Mouse (Mus musculus): Measurements from ENCODE around the gene Ldlrad1.

DNA sequence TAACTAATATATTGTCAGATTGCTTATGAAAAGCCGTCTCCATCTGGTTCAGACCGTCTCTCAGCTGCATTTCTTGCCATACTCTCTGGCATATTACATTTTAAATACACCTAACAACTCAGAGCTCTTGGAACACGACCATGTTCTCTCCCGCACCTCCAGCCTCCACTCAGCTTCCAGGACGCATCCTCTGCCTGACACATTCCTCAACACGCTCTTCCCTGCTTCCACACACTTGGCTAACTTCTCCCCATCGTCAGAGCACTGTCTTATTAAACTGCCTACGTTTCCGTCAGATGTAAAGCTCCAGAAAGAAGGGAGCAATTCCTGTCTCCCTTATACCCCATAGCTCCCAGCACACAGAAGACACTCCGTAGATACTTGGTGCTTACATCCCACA lies 45.6 kb upstream of the Ldlrad1 start:
- no peak for TF ChIP-seq TCF12 (IDR thresholded peaks at IDR 0.05; ENCODE audit: insufficient read depth, poor library complexity, severe bottlenecking)
- no peak for TF ChIP-seq MAX (IDR thresholded peaks at IDR 0.05; ENCODE audit: low read depth)
- TF ChIP-seq POLR2A (IDR thresholded peaks at IDR 0.05; ENCODE audit: insufficient read length, low read depth) = no peak
- no peak for TF ChIP-seq USF1 (IDR thresholded peaks at IDR 0.05; ENCODE audit: low read depth)
- no peak for TF ChIP-seq MYOD1 (IDR thresholded peaks at IDR 0.05; ENCODE audit: control insufficient read depth in 1 of 3, insufficient read length in 2 of 3, low read depth in 2 of 3)
- no peak for TF ChIP-seq MYOG (IDR thresholded peaks at IDR 0.05; ENCODE audit: control insufficient read depth in 1 of 3, insufficient read depth in 1 of 3, insufficient read length in 2 of 3, low read depth in 2 of 3)
- no peak for TF ChIP-seq TCF3 (IDR thresholded peaks at IDR 0.05; ENCODE audit: insufficient read length, low read depth)
- TF ChIP-seq POLR2AphosphoS2 (IDR thresholded peaks at IDR 0.05; ENCODE audit: insufficient read length, low read depth) = no peak
- TF ChIP-seq CEBPB (IDR thresholded peaks at IDR 0.05; ENCODE audit: insufficient read depth, poor library complexity, severe bottlenecking) = no peak

Measured in myocyte (in vitro differentiated cells).